Mouse (Mus musculus) myocyte (in vitro differentiated cells): ENCODE measurements around the gene Afmid.
A peak's percentile ranks its signal among the peaks of the same experiment; 100 is the strongest.

Experiments used
- POLR2A ChIP-seq: IDR thresholded peaks from one replicate; pipeline ENCODE4 v1.6.1; 2011; ENCODE audit warnings: low read depth, mild to moderate bottlenecking, control low read depth, moderate library complexity; ENCODE audit not compliant: insufficient read length
- POLR2AphosphoS2 ChIP-seq: IDR thresholded peaks from one replicate; pipeline ENCODE4 v1.6.1; 2011; ENCODE audit warnings: low read depth, control low read depth; ENCODE audit not compliant: insufficient read length
- REST ChIP-seq: IDR thresholded peaks from one replicate; pipeline ENCODE4 v1.6.1; 2011; ENCODE audit warnings: mild to moderate bottlenecking, control low read depth, moderate library complexity; ENCODE audit not compliant: insufficient read depth, insufficient read length

DNA sequence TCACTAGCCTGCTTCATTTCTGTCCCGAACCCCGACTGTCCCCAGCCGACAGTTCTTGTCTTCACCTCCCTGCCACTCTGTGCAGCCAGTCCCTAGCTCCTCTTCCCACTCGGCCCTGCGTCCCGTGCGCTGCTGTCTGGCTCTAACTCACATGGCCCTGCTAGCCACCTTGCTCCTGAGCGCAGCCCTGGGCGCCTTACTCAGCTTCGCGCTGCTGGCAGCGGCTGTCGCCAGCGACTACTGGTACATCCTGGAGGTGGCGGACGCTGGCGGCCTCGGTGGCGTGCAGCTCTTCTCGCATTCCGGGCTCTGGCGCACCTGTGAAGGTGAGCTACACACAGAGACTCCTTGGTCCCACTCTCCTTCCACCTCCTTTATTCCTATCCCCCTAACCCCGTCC lies 34.9 kb downstream of the Afmid start, which contains the start of gene Tmem235:
- TF ChIP-seq REST (no peak), POLR2AphosphoS2 (peak; percentile 22), POLR2A (no peak)
